Mouse (Mus musculus): Measurements from ENCODE around the gene Celf2.

DNA sequence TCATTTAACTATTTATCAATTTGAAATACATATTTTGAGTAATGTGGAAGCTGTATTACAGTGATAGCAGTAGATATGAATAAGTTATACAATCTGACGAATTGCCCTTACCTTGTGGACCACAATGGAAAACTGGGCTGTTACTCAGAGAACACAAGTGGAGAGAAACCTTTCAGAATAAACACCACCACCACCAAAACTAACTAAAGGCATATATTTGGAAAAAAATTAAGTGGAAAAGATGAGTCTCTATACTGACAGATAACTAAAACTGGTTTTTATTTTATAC is 910.5 kb downstream of the Celf2 start:
- TF ChIP-seq POLR2A (IDR thresholded peaks at IDR 0.05; ENCODE audit: borderline replicate concordance, control insufficient read depth, low read depth, low read length) (no peak), CTCF (IDR thresholded peaks at IDR 0.05; ENCODE audit: control insufficient read depth, insufficient read depth, low read length) (no peak)
